In the genomic region with DNA sequence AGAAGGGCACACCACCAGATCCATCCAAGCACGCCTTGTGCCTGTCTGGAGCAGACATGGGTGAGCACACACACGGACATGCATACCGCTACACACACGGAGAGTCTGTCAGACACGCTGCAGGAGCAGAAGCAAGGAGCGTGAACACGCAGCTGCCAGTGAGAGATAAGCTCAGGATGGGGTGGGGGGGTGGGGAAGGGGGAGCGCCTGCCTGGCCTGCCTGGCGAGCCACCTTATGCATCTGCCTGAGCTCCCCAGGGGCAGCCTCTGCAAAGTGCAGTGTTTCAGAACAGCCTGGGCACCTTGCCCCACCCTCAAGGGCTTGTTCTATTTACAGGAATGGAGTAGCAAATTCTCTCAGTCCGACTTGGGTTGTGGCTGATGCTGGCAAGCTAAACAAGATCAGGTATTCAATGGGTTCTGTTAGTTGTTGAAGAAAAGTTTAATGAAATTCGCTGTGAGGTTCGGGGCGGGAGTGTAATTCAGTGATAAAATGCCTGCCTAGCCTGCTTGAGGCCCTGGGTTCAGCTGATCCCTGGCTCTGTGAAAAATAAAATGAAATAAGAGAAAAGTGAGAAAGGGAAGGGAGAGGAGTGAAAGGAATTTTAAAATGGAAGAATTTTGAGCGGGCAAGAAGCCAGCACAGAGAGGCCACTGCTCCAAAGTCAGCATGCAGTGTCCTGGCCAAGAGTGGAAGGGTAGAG, we compare ENCODE assay signal across 9 mouse cellular contexts. TPM values are rescaled to one million over a fixed set of nuclear protein-coding genes. Genes with fewer than 3 reads are reported as not detected.
DNase-seq lines count a peak whose midpoint lies in the region; ATAC-seq and TF ChIP-seq lines count a peak whose summit lies in the region.
"Had no signal": no experiment of that assay in that cellular context is flagged by ENCODE, and none has a peak within 500 bp of the region (broad histone marks: within the 10 kb centered on the region; RNA-seq: fewer than 3 reads in every experiment).

No protein-coding gene starts in this region.

- H3K4me1 ChIP-seq in forebrain, postnatal 0 days (ENCODE audit: insufficient read depth) = no peaks in the 10 kb centered on the region
- peaks cover 3% of the 10 kb centered on the region for H3K4me1 ChIP-seq in forebrain, embryonic 13.5 days
- H3K4me1 ChIP-seq in hindbrain, embryonic 13.5 days (replicated peaks) = peaks cover 5% of the 10 kb centered on the region
- no peaks in the 10 kb centered on the region for H3K4me1 ChIP-seq in cerebellum, adult 2 months (ENCODE audit: control insufficient read depth, insufficient read depth, low read length)
- H3K4me1 ChIP-seq in forebrain, embryonic 14.5 days (ENCODE audit: control insufficient read depth, insufficient read depth, low read length) = no peaks in the 10 kb centered on the region

- 26% methylated on average over 14 of the region's 14 CpGs for WGBS in forebrain, postnatal 0 days
- 34% methylated on average over 14 of the region's 14 CpGs for WGBS in forebrain, embryonic 13.5 days
- 31% methylated on average over 14 of the region's 14 CpGs for WGBS in hindbrain, embryonic 13.5 days
- 26% methylated on average over 14 of the region's 14 CpGs for WGBS in cerebellum, adult 2 months
- WGBS in forebrain, embryonic 14.5 days = 32% methylated on average over 14 of the region's 14 CpGs

- no peaks in the 10 kb centered on the region for H3K9me3 ChIP-seq in forebrain, postnatal 0 days (ENCODE audit: low read length)
- no peaks in the 10 kb centered on the region for H3K9me3 ChIP-seq in forebrain, embryonic 13.5 days (replicated peaks)
- no peaks in the 10 kb centered on the region for H3K9me3 ChIP-seq in hindbrain, embryonic 13.5 days
- H3K9me3 ChIP-seq in forebrain, embryonic 14.5 days (replicated peaks; ENCODE audit: control insufficient read depth, low read length) = no peaks in the 10 kb centered on the region
- H3K9me3 ChIP-seq: embryonic facial prominence, embryonic 15.5 days had no signal

- 0 out of 2 replicates have a peak overlapping the region, but pooled peaks have one; percentile 10 for H3K9ac ChIP-seq in forebrain, postnatal 0 days
- no peak overlapping the region for H3K9ac ChIP-seq in forebrain, embryonic 13.5 days
- no peak overlapping the region; the same call in 1 of the 2 replicates for H3K9ac ChIP-seq in hindbrain, embryonic 13.5 days
- H3K9ac ChIP-seq in forebrain, embryonic 14.5 days (ENCODE audit: low read length) = no peak overlapping the region
- H3K9ac ChIP-seq: embryonic facial prominence, embryonic 15.5 days had no signal

- TF ChIP-seq POLR2A in cerebellum, adult 2 months (IDR thresholded peaks at IDR 0.05; ENCODE audit: borderline replicate concordance, insufficient read depth, low read length) = no peak

- no peak for TF ChIP-seq CTCF in forebrain, postnatal 0 days (IDR thresholded peaks at IDR 0.05; ENCODE audit: low read depth)
- no peak for TF ChIP-seq CTCF in cerebellum, adult 2 months (IDR thresholded peaks at IDR 0.05; ENCODE audit: borderline replicate concordance, insufficient read depth, low read depth, low read length)

- ATAC-seq in forebrain, postnatal 0 days = no peak
- no peak for ATAC-seq in forebrain, embryonic 13.5 days
- 0 out of 2 replicates have a peak, but pooled peaks have one; percentile 41 for ATAC-seq in hindbrain, embryonic 13.5 days (ENCODE audit: low FRiP score)
- peak; percentile 82 for ATAC-seq in megakaryocyte-erythroid progenitor cell, adult 5-6 weeks (replicated peaks; ENCODE audit: low FRiP score, low TSS enrichment, poor library complexity, severe bottlenecking)
- no peak for ATAC-seq in forebrain, embryonic 14.5 days
- ATAC-seq in cerebellum, adult (ENCODE audit: insufficient number of reproducible peaks, low FRiP score, low TSS enrichment) = no peak

- H3K27ac ChIP-seq in forebrain, postnatal 0 days (ENCODE audit: low read depth, low read length) = no peak overlapping the region
- H3K27ac ChIP-seq in forebrain, embryonic 13.5 days = no peak overlapping the region
- H3K27ac ChIP-seq in hindbrain, embryonic 13.5 days = peak overlapping the region; percentile 23; the same call in 1 of the 2 replicates
- no peak overlapping the region for H3K27ac ChIP-seq in cerebellum, adult 2 months (ENCODE audit: insufficient read depth, low read length)
- H3K27ac ChIP-seq in forebrain, embryonic 14.5 days (ENCODE audit: low read depth, low read length) = no peak overlapping the region
- H3K27ac ChIP-seq: embryonic facial prominence, embryonic 15.5 days had no signal

- peak overlapping the region; percentile 37 for H3K4me2 ChIP-seq in forebrain, postnatal 0 days (ENCODE audit: low read depth)
- H3K4me2 ChIP-seq in forebrain, embryonic 13.5 days = no peak overlapping the region
- H3K4me2 ChIP-seq in hindbrain, embryonic 13.5 days = peak overlapping the region; percentile 25
- H3K4me2 ChIP-seq in forebrain, embryonic 14.5 days (ENCODE audit: low read length) = no peak overlapping the region
- H3K4me2 ChIP-seq: embryonic facial prominence, embryonic 15.5 days had no signal

- no peaks in the 10 kb centered on the region for H3K36me3 ChIP-seq in forebrain, postnatal 0 days (ENCODE audit: insufficient read depth)
- H3K36me3 ChIP-seq in forebrain, embryonic 13.5 days (ENCODE audit: poor library complexity, severe bottlenecking) = no peaks in the 10 kb centered on the region
- no peaks in the 10 kb centered on the region for H3K36me3 ChIP-seq in hindbrain, embryonic 13.5 days
- H3K36me3 ChIP-seq in forebrain, embryonic 14.5 days (ENCODE audit: control insufficient read depth, insufficient read depth, low read length) = no peaks in the 10 kb centered on the region
- H3K36me3 ChIP-seq: embryonic facial prominence, embryonic 15.5 days had no signal

- no peak for DNase-seq in forebrain, postnatal 0 days
- peak; percentile 47 for DNase-seq in MN1 (ENCODE audit: low spot score)
- no peak for DNase-seq in cerebellum, adult 2 months
- DNase-seq in forebrain, embryonic 14.5 days (ENCODE audit: low spot score) = no peak

- H3K27me3 ChIP-seq in forebrain, postnatal 0 days (ENCODE audit: insufficient read depth, low read length) = no peaks in the 10 kb centered on the region; the same call in 1 of the 2 replicates
- H3K27me3 ChIP-seq in forebrain, embryonic 13.5 days = peaks cover 32% of the 10 kb centered on the region
- H3K27me3 ChIP-seq in hindbrain, embryonic 13.5 days = peaks cover 45% of the 10 kb centered on the region
- H3K27me3 ChIP-seq in cerebellum, adult 2 months (ENCODE audit: control insufficient read depth, insufficient read depth, low read length) = no peaks in the 10 kb centered on the region
- 0 out of 2 replicates have a peak, but pooled peaks cover 7% of the 10 kb centered on the region for H3K27me3 ChIP-seq in forebrain, embryonic 14.5 days (replicated peaks; ENCODE audit: control insufficient read depth, insufficient read depth, low read length)

- H3K4me3 ChIP-seq in forebrain, postnatal 0 days (ENCODE audit: low read depth, low read length) = no peak overlapping the region
- no peak overlapping the region for H3K4me3 ChIP-seq in forebrain, embryonic 13.5 days
- H3K4me3 ChIP-seq in hindbrain, embryonic 13.5 days = no peak overlapping the region
- no peak overlapping the region for H3K4me3 ChIP-seq in cerebellum, adult 2 months (replicated peaks; ENCODE audit: insufficient read depth, low read depth, low read length)
- H3K4me3 ChIP-seq in forebrain, embryonic 14.5 days (ENCODE audit: low read depth, low read length) = no peak overlapping the region
- H3K4me3 ChIP-seq: embryonic facial prominence, embryonic 15.5 days had no signal

RNA-seq across cellular contexts. Expression of a gene that starts 12.2 kb away (rescaled TPM):
- 18.0 and 19.9 TPM in 2 replicates for total RNA-seq in forebrain, postnatal 0 days (2014; rRNA removed)
- 4.6 and 5.1 TPM in 2 replicates for polyA plus RNA-seq in forebrain, postnatal 0 days (2015; fragmentation: Nextera tagmentation; extraction: Ambion mirVana)
- 4.4 and 4.5 TPM in 2 replicates for polyA plus RNA-seq in forebrain, embryonic 13.5 days (2015; fragmentation: Nextera tagmentation; extraction: Ambion mirVana)
- 5.0 and 5.1 TPM in 2 replicates for polyA plus RNA-seq in hindbrain, embryonic 13.5 days (2015; fragmentation: Nextera tagmentation; extraction: Ambion mirVana)
- total RNA-seq in megakaryocyte-erythroid progenitor cell, adult 5-6 weeks (2014; fragmentation: Nextera tagmentation) = 11.9 and 13.9 TPM in 2 replicates
- total RNA-seq in megakaryocyte-erythroid progenitor cell, adult 5-6 weeks (2017) = 4.9 and 7.2 TPM in 2 replicates
- polyA plus RNA-seq in cerebellum, adult 2 months (2012; rRNA removed) = 16.6 and 16.7 TPM in 2 replicates
- polyA plus RNA-seq in forebrain, embryonic 14.5 days (2014; fragmentation: Nextera tagmentation; extraction: Ambion mirVana) = 2.0 and 2.1 TPM in 2 replicates

RNA-seq across cellular contexts. Expression of a gene that starts 26.2 kb away (rescaled TPM):
- total RNA-seq in forebrain, postnatal 0 days (2014; rRNA removed) = 49.0 and 50.5 TPM in 2 replicates
- 42.9 and 45.8 TPM in 2 replicates for polyA plus RNA-seq in forebrain, postnatal 0 days (2015; fragmentation: Nextera tagmentation; extraction: Ambion mirVana)
- 54.0 and 58.4 TPM in 2 replicates for polyA plus RNA-seq in forebrain, embryonic 13.5 days (2015; fragmentation: Nextera tagmentation; extraction: Ambion mirVana)
- polyA plus RNA-seq in hindbrain, embryonic 13.5 days (2015; fragmentation: Nextera tagmentation; extraction: Ambion mirVana) = 41.8 and 44.7 TPM in 2 replicates
- 17.9 and 24.0 TPM in 2 replicates for total RNA-seq in megakaryocyte-erythroid progenitor cell, adult 5-6 weeks (2014; fragmentation: Nextera tagmentation)
- total RNA-seq in megakaryocyte-erythroid progenitor cell, adult 5-6 weeks (2017) = 15.7 and 30.3 TPM in 2 replicates
- polyA plus RNA-seq in cerebellum, adult 2 months (2012; rRNA removed) = 128 and 134 TPM in 2 replicates
- polyA plus RNA-seq in forebrain, embryonic 14.5 days (2014; fragmentation: Nextera tagmentation; extraction: Ambion mirVana) = 39.6 and 45.1 TPM in 2 replicates

RNA-seq across cellular contexts. Expression of a gene that starts 38.3 kb away (rescaled TPM):
- 2.9 and 4.0 TPM in 2 replicates for total RNA-seq in forebrain, postnatal 0 days (2014; rRNA removed)
- polyA plus RNA-seq in forebrain, postnatal 0 days (2015; fragmentation: Nextera tagmentation; extraction: Ambion mirVana) = 3.6 and 3.9 TPM in 2 replicates
- polyA plus RNA-seq in forebrain, embryonic 13.5 days (2015; fragmentation: Nextera tagmentation; extraction: Ambion mirVana) = 5.9 and 6.9 TPM in 2 replicates
- polyA plus RNA-seq in hindbrain, embryonic 13.5 days (2015; fragmentation: Nextera tagmentation; extraction: Ambion mirVana) = 6.9 and 8.1 TPM in 2 replicates
- total RNA-seq in megakaryocyte-erythroid progenitor cell, adult 5-6 weeks (2014; fragmentation: Nextera tagmentation) = 2.2 and 3.6 TPM in 2 replicates
- total RNA-seq in megakaryocyte-erythroid progenitor cell, adult 5-6 weeks (2017) = 1.1 and 1.7 TPM in 2 replicates
- 4.2 and 4.4 TPM in 2 replicates for polyA plus RNA-seq in cerebellum, adult 2 months (2012; rRNA removed)
- polyA plus RNA-seq in forebrain, embryonic 14.5 days (2014; fragmentation: Nextera tagmentation; extraction: Ambion mirVana) = 7.1 and 7.4 TPM in 2 replicates

Comparison
In these comparisons a context has a peak if more than half of its experiments do, and no peak if none do; other contexts are left out.
1. H3K4me2 ChIP-seq: peak in forebrain, postnatal 0 days (single experiment) and hindbrain, embryonic 13.5 days (single experiment); none in forebrain, embryonic 13.5 days (single experiment) and forebrain, embryonic 14.5 days (single experiment).
2. ATAC-seq: peak in hindbrain, embryonic 13.5 days (single experiment) and megakaryocyte-erythroid progenitor cell, adult 5-6 weeks (single experiment); none in forebrain, postnatal 0 days (single experiment), forebrain, embryonic 13.5 days (single experiment), forebrain, embryonic 14.5 days (single experiment) and cerebellum, adult (single experiment).